Comparison of ENCODE assay signal across 9 mouse cellular contexts in the genomic region with DNA sequence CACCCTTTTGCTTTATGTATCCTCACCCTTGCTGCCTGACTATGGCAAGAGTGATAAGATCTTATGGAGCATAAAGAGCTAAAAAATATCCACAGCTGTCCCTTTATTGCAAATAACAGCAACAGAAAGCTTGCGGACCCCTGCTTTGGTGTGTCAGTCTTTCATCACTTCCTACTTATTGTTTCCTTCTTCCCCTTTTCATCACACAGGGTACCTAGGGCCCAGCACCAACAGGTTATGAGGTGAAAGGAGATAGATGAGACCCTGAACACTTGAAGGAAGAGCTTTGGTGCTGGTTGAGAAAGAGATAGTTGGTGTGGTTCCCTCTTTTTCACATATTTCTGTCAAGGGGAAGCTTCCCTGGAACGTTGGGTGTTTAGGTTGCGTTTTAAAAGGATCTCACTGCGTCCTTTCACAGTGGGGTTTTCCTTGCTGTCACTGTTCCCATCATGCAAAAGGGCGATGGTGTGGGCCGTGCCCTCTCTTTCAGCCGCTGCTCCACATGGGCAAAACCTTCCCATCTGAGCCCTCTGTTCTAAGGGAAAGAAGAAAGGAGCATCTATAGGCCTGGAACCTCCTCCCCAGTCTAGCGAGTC. TPM values are rescaled to one million over a fixed set of nuclear protein-coding genes. Genes with fewer than 3 reads are reported as not detected.
DNase-seq lines count a peak whose midpoint lies in the region; ATAC-seq and TF ChIP-seq lines count a peak whose summit lies in the region.
"Had no signal": no experiment of that assay in that cellular context is flagged by ENCODE, and none has a peak within 500 bp of the region (broad histone marks: within the 10 kb centered on the region; RNA-seq: fewer than 3 reads in every experiment).

No protein-coding gene starts in this region.

- peak overlapping the region; percentile 5; the same call in 1 of the 2 replicates for H3K9ac ChIP-seq in heart, adult 2 months (ENCODE audit: low read depth, low read length)
- 0 out of 2 replicates have a peak overlapping the region, but pooled peaks have one; percentile 65 for H3K9ac ChIP-seq in heart, embryonic 15.5 days

- peaks cover 7% of the 10 kb centered on the region for H3K4me1 ChIP-seq in heart, adult 2 months (ENCODE audit: control insufficient read depth, insufficient read depth, low read length)
- peaks cover 11% of the 10 kb centered on the region for H3K4me1 ChIP-seq in heart, embryonic 15.5 days (replicated peaks)

- intact Hi-C loops in heart, adult 2 months (cut with DNase I): no loop called here

- 62% methylated on average over 8 of the region's 8 CpGs for WGBS in heart, adult 2 months
- 79% methylated on average over 8 of the region's 8 CpGs for WGBS in heart, embryonic 15.5 days
- 50% methylated on average over 8 of the region's 8 CpGs for WGBS in macrophage (ENCODE audit: missing documents)

- H3K9me3 ChIP-seq in heart, embryonic 15.5 days (replicated peaks): no peaks in the 10 kb centered on the region

- no peak for TF ChIP-seq POLR2A in heart, adult 2 months (IDR thresholded peaks at IDR 0.05; ENCODE audit: insufficient read depth, low read depth, low read length)

- peaks cover 6% of the 10 kb centered on the region; the same call in 1 of the 2 replicates for H3K36me3 ChIP-seq in heart, adult 2 months (ENCODE audit: control insufficient read depth, insufficient read depth, low read length)
- H3K36me3 ChIP-seq in heart, embryonic 15.5 days: peaks cover 9% of the 10 kb centered on the region; the same call in 1 of the 2 replicates
- 0 out of 2 replicates have a peak, but pooled peaks cover 11% of the 10 kb centered on the region for H3K36me3 ChIP-seq in macrophage (ENCODE audit: inconsistent target)

- no peaks in the 10 kb centered on the region for H3K79me2 ChIP-seq in heart, adult 2 months (replicated peaks; ENCODE audit: control insufficient read depth, insufficient read depth, low read length)
- H3K79me2 ChIP-seq in macrophage (ENCODE audit: inconsistent target): peaks cover 28% of the 10 kb centered on the region

- no peak for TF ChIP-seq EP300 in heart, adult 2 months (IDR thresholded peaks at IDR 0.05; ENCODE audit: insufficient read depth, low read depth, low read length)

- no peak for ATAC-seq in heart, embryonic 15.5 days (replicated peaks; ENCODE audit: insufficient number of reproducible peaks, insufficient read depth, low FRiP score, low read depth)

- no peaks in the 10 kb centered on the region for H3K27me3 ChIP-seq in heart, adult 2 months (ENCODE audit: control insufficient read depth, insufficient read depth, low read length)
- no peaks in the 10 kb centered on the region for H3K27me3 ChIP-seq in heart, embryonic 15.5 days

- DNase-seq in heart, adult 2 months: peak; percentile 8 to 27
- DNase-seq in heart, adult 9 months (ENCODE audit: low spot score in 2 of 2): no peak
- peak; percentile 14 to 28 for DNase-seq in B cell, adult 2 months
- no peak for DNase-seq in right cerebral cortex, postnatal 14 days
- DNase-seq in layer of hippocampus, postnatal 36 days: no peak
- DNase-seq in kidney, postnatal 4 days: no peak

- no peak for TF ChIP-seq CTCF in heart, adult 2 months (IDR thresholded peaks at IDR 0.05)

- H3K4me3 ChIP-seq in heart, adult 2 months: peak overlapping the region; percentile 72; the same call in 1 of the 2 replicates
- peak overlapping the region; percentile 64 for H3K4me3 ChIP-seq in heart, embryonic 15.5 days
- peak overlapping the region; percentile 68 for H3K4me3 ChIP-seq in macrophage (ENCODE audit: inconsistent target)

- H3K27ac ChIP-seq in heart, adult 2 months: peak overlapping the region; percentile 84
- peak overlapping the region; percentile 89; the same call in 1 of the 2 replicates for H3K27ac ChIP-seq in heart, embryonic 15.5 days
- peak overlapping the region; percentile 54; the same call in 1 of the 2 replicates for H3K27ac ChIP-seq in macrophage

- peak overlapping the region; percentile 66 for H3K4me2 ChIP-seq in heart, embryonic 15.5 days

RNA-seq across cellular contexts. Expression of a gene that starts 1.3 kb away (rescaled TPM):
- 10 to 100 TPM; 72.5 to 73.7 TPM for total RNA-seq in heart, adult 2 months (2021)
- 89.9 and 99.1 TPM in 2 replicates for polyA plus RNA-seq in heart, adult 2 months (2012; rRNA removed)
- 878 and 910 TPM in 2 replicates for polyA plus RNA-seq in heart, embryonic 15.5 days (2015; fragmentation: Nextera tagmentation; extraction: Ambion mirVana)
- 100 to 1,000 TPM in 1 of 26 experiments, 10 to 100 TPM in 5, 1 to 10 TPM in 17, not detected in 3; 2.8 to 159 (median 6.8) TPM for total RNA-seq in macrophage (2018; cell fraction: chromatin; rRNA removed)
- total RNA-seq in macrophage (2018; cell fraction: cytosol; rRNA removed): 100 to 1,000 TPM; 141 to 362 (median 244) TPM
- 10 to 100 TPM in 25 of 26 experiments, 1 to 10 TPM in 1; 9.4 to 57.5 (median 30.7) TPM for total RNA-seq in macrophage (2018; cell fraction: nucleus; rRNA removed)
- polyA plus RNA-seq in macrophage (2018): 323 to 542 TPM (median 466 TPM) in 3 replicates
- total RNA-seq in layer of hippocampus, postnatal 36 days (2021): 1 to 10 TPM; 3.8 to 8.2 TPM

RNA-seq across cellular contexts. Expression of a gene that starts 33.3 kb away (rescaled TPM):
- total RNA-seq in heart, adult 2 months (2021): 10 to 100 TPM; 70.5 to 93.9 TPM
- polyA plus RNA-seq in heart, adult 2 months (2012; rRNA removed): 41.9 and 47.3 TPM in 2 replicates
- polyA plus RNA-seq in heart, embryonic 15.5 days (2015; fragmentation: Nextera tagmentation; extraction: Ambion mirVana): 249 and 250 TPM in 2 replicates
- total RNA-seq in macrophage (2018; cell fraction: chromatin; rRNA removed): 100 to 1,000 TPM in 5 of 26 experiments, 10 to 100 TPM in 17, 1 to 10 TPM in 4; 7.1 to 350 (median 34.6) TPM
- total RNA-seq in macrophage (2018; cell fraction: cytosol; rRNA removed): 100 to 1,000 TPM; 121 to 615 (median 284) TPM
- 100 to 1,000 TPM in 9 of 26 experiments, 10 to 100 TPM in 17; 22.9 to 214 (median 67.5) TPM for total RNA-seq in macrophage (2018; cell fraction: nucleus; rRNA removed)
- 266 to 423 TPM (median 285 TPM) in 3 replicates for polyA plus RNA-seq in macrophage (2018)
- 10 to 100 TPM; 16.7 to 20.6 TPM for total RNA-seq in layer of hippocampus, postnatal 36 days (2021)

RNA-seq across cellular contexts. Expression of a gene that starts 53.0 kb away (rescaled TPM):
- total RNA-seq in heart, adult 2 months (2021): not detected
- not detected in 2 replicates for polyA plus RNA-seq in heart, adult 2 months (2012; rRNA removed)
- polyA plus RNA-seq in heart, embryonic 15.5 days (2015; fragmentation: Nextera tagmentation; extraction: Ambion mirVana): not detected in 2 replicates
- total RNA-seq in macrophage (2018; cell fraction: chromatin; rRNA removed): not detected
- not detected for total RNA-seq in macrophage (2018; cell fraction: cytosol; rRNA removed)
- total RNA-seq in macrophage (2018; cell fraction: nucleus; rRNA removed): not detected
- not detected in 3 replicates for polyA plus RNA-seq in macrophage (2018)
- total RNA-seq in layer of hippocampus, postnatal 36 days (2021): not detected
- total RNA-seq: layer of hippocampus, adult 8-10 months had no signal

Comparison
In these comparisons a context has a peak if more than half of its experiments do, and no peak if none do; other contexts are left out.
1. DNase-seq: peak in heart, adult 2 months (2 of 2) and B cell, adult 2 months (2 of 2); none in heart, adult 9 months (0 of 2), right cerebral cortex, postnatal 14 days (single experiment), layer of hippocampus, postnatal 36 days (0 of 2) and kidney, postnatal 4 days (0 of 2).
2. Peak in every context shown above with its lines, with median percentiles within 50 percentile points of each other: H3K27ac ChIP-seq and H3K4me3 ChIP-seq.